Mouse (Mus musculus) liver (tissue): Measurements from ENCODE around the gene Rhox7b.
"Not testable (repeated sequence)": the region's sequence is repeated elsewhere in the genome, so short reads cannot be mapped to it uniquely, and the experiment has no call there.

Experiments
- DNase-seq: peaks from one replicate; pipeline ENCODE4 v3.0.0-alpha.2; 2020; ENCODE audit warnings: mixed read lengths

Rhox7b gene

DNA sequence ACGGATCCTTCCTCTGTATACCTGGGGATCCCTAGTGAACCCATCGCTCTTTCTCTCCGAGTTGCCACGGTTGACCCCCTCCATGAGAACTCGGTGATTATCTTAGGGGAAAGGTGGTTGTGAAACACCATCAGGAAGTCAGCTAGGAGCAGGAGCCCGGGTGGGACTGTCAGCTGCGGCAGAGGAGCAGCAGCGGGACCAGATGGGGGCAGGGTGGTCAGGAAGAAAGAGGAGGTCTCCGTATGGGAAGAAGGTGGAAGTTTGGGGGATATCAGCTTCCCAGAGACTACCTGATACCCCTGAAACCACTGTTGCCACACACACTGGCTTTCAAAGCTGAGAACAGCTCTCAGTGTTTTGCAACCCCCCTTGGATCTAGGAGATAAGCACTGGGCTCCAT, at the start of gene Rhox7b:
TSS of gene Rhox7b (minus strand) at position 101 of the 400 bp plus-strand sequence.
- not testable (repeated sequence) for DNase-seq

- no peak for DNase-seq
These were observed 19.3 kb upstream of the Rhox7b start for GRCm38 (mm10) chrX:37916311-37916710.

DNA sequence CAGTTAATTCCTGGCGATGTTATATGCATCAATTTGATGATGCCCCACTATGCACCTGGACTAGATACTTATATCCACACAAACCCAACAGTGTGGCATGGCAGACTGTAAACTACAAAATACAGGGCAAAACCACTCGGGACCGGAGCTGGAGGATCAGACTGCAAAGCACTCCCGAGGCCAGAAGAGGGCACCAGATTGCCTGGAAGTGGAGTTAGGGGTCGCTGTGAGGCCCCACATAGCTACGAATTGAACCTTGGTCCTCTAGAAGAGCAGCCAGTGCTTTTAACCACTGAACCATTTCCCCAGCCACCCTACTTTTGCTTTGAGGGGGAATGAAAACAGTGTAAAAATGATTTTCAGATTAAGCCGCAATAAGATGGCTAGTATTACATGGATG, 11.5 kb upstream of the Rhox7b start:
- no peak for DNase-seq

DNA sequence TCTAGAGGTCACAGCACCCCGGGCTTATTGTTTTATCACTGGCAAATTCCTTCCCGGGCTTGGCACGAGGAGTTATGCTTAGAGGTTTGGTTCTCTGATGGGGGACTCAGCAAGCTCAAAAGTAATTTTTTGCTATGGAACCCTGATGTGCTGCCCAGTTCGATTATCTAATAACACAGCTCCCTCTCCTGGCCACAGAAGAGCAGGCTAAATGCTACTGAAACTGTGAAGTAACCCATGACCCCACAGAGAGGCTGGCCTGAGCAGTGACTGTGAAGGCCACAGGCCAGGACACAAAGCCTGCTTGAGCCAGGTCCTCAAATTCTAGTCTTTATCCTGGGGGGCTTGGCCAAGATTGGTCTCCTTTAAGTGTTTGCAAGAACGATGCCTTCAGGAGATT, 6.7 kb upstream of the Rhox7b start:
- DNase-seq: no peak

DNA sequence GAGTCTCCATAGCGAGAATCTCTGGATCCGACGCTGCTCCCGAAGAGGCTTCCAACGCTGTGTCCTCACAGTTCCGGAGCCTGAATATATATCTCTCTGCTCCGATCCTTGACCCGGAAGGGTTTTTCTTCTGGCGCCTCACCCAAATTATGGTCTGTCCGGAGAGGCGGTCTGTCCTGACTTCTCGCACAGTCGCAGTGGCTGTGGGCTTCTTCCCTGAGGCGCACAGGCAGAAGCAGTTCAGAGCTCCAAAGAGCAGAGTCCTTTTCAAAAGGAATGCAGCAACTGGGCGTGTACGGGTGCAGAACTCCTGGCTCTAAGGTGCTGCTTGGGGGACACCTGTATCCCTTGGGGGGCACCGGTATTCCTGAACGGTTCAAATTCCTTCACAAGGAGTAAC, 4.6 kb upstream of the Rhox7b start, which contains the start of gene Rhox9:
TSS of gene Rhox9 (minus strand) at position 101 of the 400 bp plus-strand sequence.
- DNase-seq: not testable (repeated sequence)

DNA sequence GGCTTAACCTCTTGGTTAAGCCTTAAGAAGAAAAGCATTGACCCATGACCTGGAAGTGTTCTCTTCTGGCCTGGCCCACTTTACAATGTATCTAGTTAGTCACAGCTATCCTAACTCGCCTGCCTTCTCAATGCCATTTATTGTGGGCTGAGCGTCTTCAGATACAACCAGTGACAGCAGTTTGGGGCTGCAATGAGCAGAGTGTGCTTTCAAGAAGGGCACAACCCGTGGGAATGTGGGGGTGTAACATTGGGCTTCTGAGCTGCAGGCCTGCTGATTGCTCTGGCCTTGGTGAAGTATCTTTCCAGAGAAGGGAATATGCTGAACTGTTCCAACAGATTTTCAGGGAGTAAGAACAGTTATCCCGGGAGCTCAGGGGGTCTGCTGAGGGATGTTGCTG, 18.2 kb downstream of the Rhox7b start, which contains the start of gene Rhox8:
TSS of gene Rhox8 (minus strand) at position 101 of the 400 bp plus-strand sequence.
- DNase-seq: no peak

- no peak for DNase-seq
These were observed 25.4 kb downstream of the Rhox7b start for GRCm38 (mm10) chrX:37871641-37872040.
